Mouse (Mus musculus) forelimb bud, embryonic 11.5 days (tissue): ENCODE measurements around the gene Rdh9.
"Not testable (repeated sequence)": the region's sequence is repeated elsewhere in the genome, so short reads cannot be mapped to it uniquely, and the experiment has no call there.

Source experiments
- DNase-seq: peaks from one replicate; pipeline ENCODE4 v3.0.0-alpha.2; 2012; ENCODE audit warnings: low read depth, low spot score

Gene Rdh9

GRCm38 (mm10) chr10:127755770-127756468, 20.3 kb upstream of the Rdh9 start:
- no peak for DNase-seq

- no peak for DNase-seq
Observed at GRCm38 (mm10) chr10:127759181-127760110, 16.7 kb upstream of the Rdh9 start, which contains the start of the genes Rdh1 and Rdh16f1. TSS of gene Rdh1 (plus strand) at chr10:127759721. TSS of gene Rdh16f1 (plus strand) at chr10:127759787.

- DNase-seq = not testable (repeated sequence)
Observed at GRCm38 (mm10) chr10:127762926-127763325, 13.3 kb upstream of the Rdh9 start.

- no peak for DNase-seq
Observed at GRCm38 (mm10) chr10:127763914-127764680, 12.1 kb upstream of the Rdh9 start.

GRCm38 (mm10) chr10:127766564-127766963, 9.6 kb upstream of the Rdh9 start:
- no peak for DNase-seq

- not testable (repeated sequence) for DNase-seq
Observed at GRCm38 (mm10) chr10:127782321-127782720, 6.1 kb downstream of the Rdh9 start.

GRCm38 (mm10) chr10:127785411-127785810, 9.2 kb downstream of the Rdh9 start:
- not testable (repeated sequence) for DNase-seq

GRCm38 (mm10) chr10:127799295-127799694, 23.1 kb downstream of the Rdh9 start:
- DNase-seq = no peak

- DNase-seq = no peak
Observed at GRCm38 (mm10) chr10:127800891-127801290, 24.7 kb downstream of the Rdh9 start, which contains the start of gene Rdh16. TSS of gene Rdh16 (plus strand) at chr10:127801152.

GRCm38 (mm10) chr10:127801612-127802011, 25.4 kb downstream of the Rdh9 start:
- DNase-seq = no peak

- DNase-seq = no peak
Observed at GRCm38 (mm10) chr10:127802236-127802635, 26.1 kb downstream of the Rdh9 start.

GRCm38 (mm10) chr10:127804416-127804815, 28.2 kb downstream of the Rdh9 start:
- no peak for DNase-seq

- DNase-seq = no peak
Observed at GRCm38 (mm10) chr10:127815888-127816287, 39.7 kb downstream of the Rdh9 start.

GRCm38 (mm10) chr10:127817268-127817910, 41.2 kb downstream of the Rdh9 start:
- DNase-seq = not testable (repeated sequence)

GRCm38 (mm10) chr10:127821806-127822205, 45.6 kb downstream of the Rdh9 start:
- DNase-seq = not testable (repeated sequence)

GRCm38 (mm10) chr10:127825386-127825785, 49.2 kb downstream of the Rdh9 start:
- DNase-seq = no peak

GRCm38 (mm10) chr10:127829121-127829520, 52.9 kb downstream of the Rdh9 start:
- no peak for DNase-seq

GRCm38 (mm10) chr10:127834186-127834585, 58.0 kb downstream of the Rdh9 start:
- not testable (repeated sequence) for DNase-seq

- DNase-seq = no peak
Observed at GRCm38 (mm10) chr10:127835292-127835691, 59.1 kb downstream of the Rdh9 start.

- DNase-seq = not testable (repeated sequence)
Observed at GRCm38 (mm10) chr10:127837793-127838192, 61.6 kb downstream of the Rdh9 start.

- DNase-seq = no peak
Observed at GRCm38 (mm10) chr10:127838539-127838938, 62.4 kb downstream of the Rdh9 start.
